Mouse (Mus musculus) intestine, embryonic 16.5 days (tissue): ENCODE measurements around the gene Mtg1. TPM values are rescaled to one million over a fixed set of nuclear protein-coding genes. Genes with fewer than 3 reads are reported as not detected.

Experiments used
- ATAC-seq: fragments of 200-750 bp; cut with Nextera tagmentation; 2 replicates; pipeline ENCODE4 v1.8.0; 2017; ENCODE audit warnings: moderate TSS enrichment, moderate library complexity
- H3K27ac ChIP-seq: fragments of 300-500 bp; sonication (generic); 2 replicates; pipeline ENCODE4 v1.5.1; 2014; ENCODE audit warnings: mild to moderate bottlenecking, low read length
- H3K27me3 ChIP-seq: fragments of 300-500 bp; sonication (generic); replicated peaks from 2 replicates; pipeline ENCODE4 v1.6.1; 2014; ENCODE audit warnings: low read length, control low read depth, mixed read lengths; ENCODE audit not compliant: control insufficient read depth, insufficient read depth
- H3K36me3 ChIP-seq: fragments of 300-500 bp; sonication (generic); 2 replicates; pipeline ENCODE4 v1.6.1; 2014; ENCODE audit warnings: low read length, control low read depth; ENCODE audit not compliant: control insufficient read depth, insufficient read depth
- H3K4me1 ChIP-seq: fragments of 300-500 bp; sonication (generic); 2 replicates; pipeline ENCODE4 v1.6.1; 2014; ENCODE audit warnings: low read length, control low read depth, mixed read lengths; ENCODE audit not compliant: control insufficient read depth, insufficient read depth
- H3K4me2 ChIP-seq: fragments of 300-500 bp; sonication (generic); 2 replicates; pipeline ENCODE4 v1.6.1; 2014; ENCODE audit warnings: low read depth, low read length, control low read depth
- H3K4me3 ChIP-seq: fragments of 300-500 bp; sonication (generic); 2 replicates; pipeline ENCODE4 v1.5.1; 2014; ENCODE audit warnings: mild to moderate bottlenecking, low read length
- H3K9ac ChIP-seq: fragments of 300-500 bp; sonication (generic); 2 replicates; pipeline ENCODE4 v1.6.1; 2014; ENCODE audit warnings: low read depth, low read length
- H3K9me3 ChIP-seq: fragments of 300-500 bp; sonication (generic); 2 replicates; pipeline ENCODE4 v1.6.1; 2016; ENCODE audit warnings: low read length, control low read depth; ENCODE audit not compliant: control insufficient read depth
- WGBS: fragments of 180-500 bp; shearing (Covaris S2); extraction: QIAGEN DNeasy Blood & Tissue Kit; methylation state at CpG from one replicate; pipeline ENCODE4 v1.1.7; 2014; 5-methylcytosine and 5-hydroxymethylcytosine counted together
- polyA plus RNA-seq: library from polyadenylated mRNA; unstranded; fragments of >200 nt; fragmentation: Nextera tagmentation; extraction: Ambion mirVana; gene quantifications from 2 replicates; pipeline ENCODE4 v1.2.1, GENCODE M21; 2015

The Mtg1 gene
- polyA plus RNA-seq, 1 experiment from 2014 or later, result 31.1 TPM

DNA sequence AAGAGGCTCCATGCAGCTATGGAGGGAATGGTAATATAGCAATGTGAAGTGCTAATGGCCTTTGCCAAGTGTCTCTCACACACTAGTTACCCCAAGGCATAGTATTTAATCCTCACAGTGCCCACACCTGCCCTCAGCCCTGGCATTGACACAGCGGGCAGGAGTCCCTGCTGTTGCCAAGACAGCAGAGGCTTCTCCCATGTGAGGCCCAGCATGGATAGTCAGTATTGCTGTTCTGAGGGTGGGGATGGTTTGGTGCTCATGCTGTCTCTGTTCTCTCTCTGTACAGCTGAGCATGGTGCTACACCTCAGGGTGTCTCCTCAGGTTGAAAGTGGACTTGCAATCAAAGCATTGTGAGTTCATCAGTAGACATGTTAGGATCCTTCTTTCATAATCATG lies 53.1 kb downstream of the Mtg1 start:
- peaks cover 3% of the 10 kb centered on the region; the same call in 1 of the 2 replicates for H3K27me3 ChIP-seq
- no peak overlapping the region for H3K27ac ChIP-seq
- WGBS, result 77% methylated on average over 1 of the region's 1 CpGs
- no peak overlapping the region for H3K4me3 ChIP-seq
- H3K36me3 ChIP-seq, result no peaks in the 10 kb centered on the region
- H3K9me3 ChIP-seq, result no peaks in the 10 kb centered on the region
- no peak for ATAC-seq
- H3K4me1 ChIP-seq, result no peaks in the 10 kb centered on the region
- no peak overlapping the region for H3K4me2 ChIP-seq
- no peak overlapping the region for H3K9ac ChIP-seq

DNA sequence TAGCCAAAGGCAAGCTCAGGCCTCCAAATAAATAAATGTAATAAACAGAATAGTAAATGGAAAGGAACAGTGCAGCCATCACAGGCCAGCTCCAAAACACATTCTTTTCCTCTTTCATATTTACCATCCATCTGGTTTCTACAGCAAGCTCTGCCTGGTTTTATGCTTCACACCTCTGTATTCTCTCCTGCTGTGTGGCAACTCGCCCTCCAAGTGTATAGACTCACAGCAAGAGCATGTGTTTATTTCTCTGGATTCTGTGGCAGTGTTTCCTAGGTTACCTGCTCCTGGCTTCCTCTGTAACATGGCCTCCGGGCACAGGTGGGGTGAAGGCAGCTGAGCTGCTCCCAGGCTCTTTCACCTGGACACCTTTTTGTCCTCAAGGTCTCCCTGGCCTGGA lies 55.1 kb downstream of the Mtg1 start:
- WGBS, result 42% methylated on average over 2 of the region's 2 CpGs
- H3K9me3 ChIP-seq, result no peaks in the 10 kb centered on the region
- no peak overlapping the region for H3K9ac ChIP-seq
- H3K4me2 ChIP-seq, result no peak overlapping the region
- H3K36me3 ChIP-seq, result no peaks in the 10 kb centered on the region
- H3K27me3 ChIP-seq, result peaks cover 3% of the 10 kb centered on the region; the same call in 1 of the 2 replicates
- no peak for ATAC-seq
- no peaks in the 10 kb centered on the region for H3K4me1 ChIP-seq
- no peak overlapping the region for H3K27ac ChIP-seq
- no peak overlapping the region for H3K4me3 ChIP-seq

DNA sequence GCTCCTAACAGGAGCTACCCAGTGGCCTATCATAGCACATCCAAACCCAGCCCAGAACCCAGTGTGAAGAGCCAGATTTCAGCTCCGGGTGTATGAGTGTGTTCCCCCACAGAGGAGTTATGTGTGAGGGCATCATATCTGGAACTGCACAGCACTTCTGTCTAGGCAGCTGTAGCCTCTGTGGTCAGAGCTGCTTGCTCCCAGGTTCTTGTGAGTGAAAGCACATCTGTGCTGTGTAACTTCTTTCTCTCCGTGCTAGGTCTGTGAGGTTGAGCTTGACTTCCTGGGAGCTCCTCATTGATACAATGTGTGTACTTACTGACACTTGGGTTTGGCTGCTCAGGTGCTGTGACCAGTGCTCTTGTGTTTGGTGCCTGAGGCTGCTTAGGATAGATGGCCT lies 55.5 kb downstream of the Mtg1 start:
- Histone ChIP-seq H3K4me1 (no peaks in the 10 kb centered on the region), H3K9me3 (no peaks in the 10 kb centered on the region), H3K36me3 (no peaks in the 10 kb centered on the region), H3K4me3 (no peak overlapping the region), H3K27ac (no peak overlapping the region), H3K9ac (no peak overlapping the region), H3K4me2 (no peak overlapping the region), H3K27me3 (no peaks in the 10 kb centered on the region; the same call in 1 of the 2 replicates)
- no peak for ATAC-seq
- WGBS, result 78% methylated on average over 2 of the region's 2 CpGs

DNA sequence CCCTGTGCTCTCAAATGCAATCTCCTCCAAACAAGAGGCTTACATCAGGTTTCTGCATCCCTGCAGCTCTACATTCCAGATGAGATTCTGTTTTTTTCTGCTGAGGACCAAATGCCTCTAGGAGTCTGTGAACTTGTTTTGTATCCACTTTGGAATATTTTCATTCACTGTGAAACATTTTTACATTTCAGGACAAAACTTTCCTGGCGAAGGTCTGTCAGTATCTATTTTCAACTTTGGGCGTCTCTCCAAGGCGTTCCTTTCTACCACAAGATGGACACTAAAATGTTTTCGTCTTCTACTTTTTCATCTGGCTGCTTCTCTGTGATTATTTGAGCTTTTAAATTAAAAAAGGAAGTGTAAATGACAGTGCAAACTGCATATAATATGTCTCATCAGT lies 56.7 kb downstream of the Mtg1 start:
- Histone ChIP-seq H3K4me3 (no peak overlapping the region), H3K4me2 (no peak overlapping the region), H3K9me3 (no peaks in the 10 kb centered on the region), H3K36me3 (no peaks in the 10 kb centered on the region), H3K9ac (no peak overlapping the region), H3K27ac (no peak overlapping the region), H3K4me1 (no peaks in the 10 kb centered on the region), H3K27me3 (no peaks in the 10 kb centered on the region)
- no peak for ATAC-seq
- WGBS, result 80% methylated on average over 4 of the region's 4 CpGs

DNA sequence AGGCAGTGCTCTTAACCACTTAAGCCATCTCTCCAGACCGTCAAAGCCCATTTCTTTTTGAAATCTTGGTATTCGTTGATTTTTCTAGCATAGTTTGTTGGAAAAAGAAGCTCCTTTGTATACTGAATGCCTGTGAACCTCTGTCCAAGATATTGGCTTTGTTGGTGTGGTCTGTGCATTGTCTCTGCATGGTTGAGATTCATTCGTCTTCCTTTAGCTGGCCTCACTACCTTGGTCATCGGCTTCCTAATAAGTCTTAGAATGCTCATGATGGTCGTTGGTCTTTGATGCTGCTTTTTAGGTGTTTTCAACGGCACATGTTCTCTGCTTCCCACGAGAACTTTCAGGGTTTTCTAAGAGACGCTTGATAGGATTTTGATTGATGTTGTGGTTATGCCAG lies 58.6 kb downstream of the Mtg1 start:
- Histone ChIP-seq H3K9ac (no peak overlapping the region), H3K27ac (no peak overlapping the region), H3K4me3 (no peak overlapping the region), H3K4me2 (no peak overlapping the region), H3K9me3 (no peaks in the 10 kb centered on the region), H3K27me3 (no peaks in the 10 kb centered on the region), H3K36me3 (no peaks in the 10 kb centered on the region), H3K4me1 (no peaks in the 10 kb centered on the region)
- WGBS, result 81% methylated on average over 8 of the region's 8 CpGs
- no peak for ATAC-seq

Other genes starting within 250 kb of the Mtg1 start
- 0.09 and 0.13 TPM in 2 replicates for gene Kndc1, start 242.9 kb upstream of the Mtg1 start, polyA plus RNA-seq
- not detected in 2 replicates for gene Utf1, start 193.8 kb upstream of the Mtg1 start, polyA plus RNA-seq
- 0.13 TPM in 1 of 2 replicates, not detected in the other for gene 6430531B16Rik, start 158.8 kb upstream of the Mtg1 start, polyA plus RNA-seq
- 1.0 and 1.2 TPM in 2 replicates for gene Adam8, start 145.0 kb upstream of the Mtg1 start, polyA plus RNA-seq
- gene Zfp511, start 101.2 kb upstream of the Mtg1 start, polyA plus RNA-seq, result 31.7 and 32.8 TPM in 2 replicates
- gene Tubgcp2, start 100.9 kb upstream of the Mtg1 start, polyA plus RNA-seq, result 34.3 and 35.3 TPM in 2 replicates
- not detected in 2 replicates for gene Msx3, start 88.5 kb upstream of the Mtg1 start, polyA plus RNA-seq
- gene Caly, start 55.0 kb upstream of the Mtg1 start, polyA plus RNA-seq, result 3.0 and 3.1 TPM in 2 replicates
- gene Prap1, start 44.2 kb upstream of the Mtg1 start, polyA plus RNA-seq, result 902 and 1,035 TPM in 2 replicates
- 68.2 and 70.7 TPM in 2 replicates for gene Fuom, start 35.1 kb upstream of the Mtg1 start, polyA plus RNA-seq
- gene Paox, start 21.8 kb upstream of the Mtg1 start, polyA plus RNA-seq, result 38.6 and 41.0 TPM in 2 replicates
- gene Echs1, start 21.1 kb upstream of the Mtg1 start, polyA plus RNA-seq, result 216 and 217 TPM in 2 replicates
- gene Sprn, start 17.3 kb downstream of the Mtg1 start, polyA plus RNA-seq, result 0.89 and 1.4 TPM in 2 replicates
- not detected in 2 replicates for gene Olfr522, start 27.2 kb downstream of the Mtg1 start, polyA plus RNA-seq
- not detected in 2 replicates for gene Olfr523, start 35.7 kb downstream of the Mtg1 start, polyA plus RNA-seq
- not detected in 2 replicates for gene Olfr524, start 68.4 kb downstream of the Mtg1 start, polyA plus RNA-seq
- gene Cd163l1, start 80.7 kb downstream of the Mtg1 start, polyA plus RNA-seq, result 0.21 and 0.37 TPM in 2 replicates
- not detected in 2 replicates for gene 5830411N06Rik, start 109.7 kb downstream of the Mtg1 start, polyA plus RNA-seq
- not detected in 2 replicates for gene Olfr525, start 183.3 kb downstream of the Mtg1 start, polyA plus RNA-seq
- gene Olfr527, start 196.5 kb downstream of the Mtg1 start, polyA plus RNA-seq, result not detected in 2 replicates
- gene Olfr60, start 224.1 kb downstream of the Mtg1 start, polyA plus RNA-seq, result not detected in 2 replicates
- gene Olfr530, start 238.8 kb downstream of the Mtg1 start, polyA plus RNA-seq, result not detected in 2 replicates